Mouse (Mus musculus): ENCODE data around the gene Sh3d19. TPM values are rescaled to one million over a fixed set of nuclear protein-coding genes. Genes with fewer than 3 reads are reported as not detected.
"Not testable (repeated sequence)": the region's sequence is repeated elsewhere in the genome, so short reads cannot be mapped to it uniquely, and the experiment has no call there.

The Sh3d19 gene
- polyA plus RNA-seq, 1 experiment from 2014 or later = 38.2 TPM

- DNase-seq (no peak), ATAC-seq (ENCODE audit: insufficient read depth) (no peak)
- no peak overlapping the region for H3K4me3 ChIP-seq (ENCODE audit: low read depth, low read length)
- no peaks in the 10 kb centered on the region for H3K27me3 ChIP-seq (ENCODE audit: insufficient read depth, low read length)
- TF ChIP-seq CTCF (IDR thresholded peaks at IDR 0.05; ENCODE audit: low read depth) = no peak
- no peak overlapping the region for H3K27ac ChIP-seq (ENCODE audit: low read depth)
- peaks cover 9% of the 10 kb centered on the region; the same call in 1 of the 2 replicates for H3K4me1 ChIP-seq (ENCODE audit: insufficient read depth)
- 62% methylated on average over 4 of the region's 4 CpGs for WGBS
- no peaks in the 10 kb centered on the region for H3K9me3 ChIP-seq (ENCODE audit: low read depth, low read length)
- no peaks in the 10 kb centered on the region for H3K36me3 ChIP-seq (ENCODE audit: insufficient read depth)
- H3K4me2 ChIP-seq = no peak overlapping the region
- H3K9ac ChIP-seq = no peak overlapping the region
Observed at GRCm38 (mm10) chr3:85974451-85974850, 3.5 kb downstream of the Sh3d19 start.

GRCm38 (mm10) chr3:85980036-85980435, 9.1 kb downstream of the Sh3d19 start:
- Histone ChIP-seq H3K36me3 (ENCODE audit: insufficient read depth) (no peaks in the 10 kb centered on the region), H3K27me3 (ENCODE audit: insufficient read depth, low read length) (no peaks in the 10 kb centered on the region), H3K4me1 (ENCODE audit: insufficient read depth) (0 out of 2 replicates have a peak, but pooled peaks cover 3% of the 10 kb centered on the region), H3K9ac (no peak overlapping the region), H3K4me2 (no peak overlapping the region), H3K9me3 (ENCODE audit: low read depth, low read length) (no peaks in the 10 kb centered on the region), H3K4me3 (ENCODE audit: low read depth, low read length) (no peak overlapping the region), H3K27ac (ENCODE audit: low read depth) (no peak overlapping the region)
- 88% methylated on average over 4 of the region's 4 CpGs for WGBS
- TF ChIP-seq CTCF (IDR thresholded peaks at IDR 0.05; ENCODE audit: low read depth) = no peak
- DNase-seq (no peak), ATAC-seq (ENCODE audit: insufficient read depth) (no peak)

- not testable (repeated sequence) for H3K4me1 ChIP-seq (ENCODE audit: insufficient read depth); DNase-seq; ATAC-seq (ENCODE audit: insufficient read depth); H3K9ac ChIP-seq; H3K4me3 ChIP-seq (ENCODE audit: low read depth, low read length); H3K36me3 ChIP-seq (ENCODE audit: insufficient read depth); H3K27me3 ChIP-seq (ENCODE audit: insufficient read depth, low read length); H3K4me2 ChIP-seq; H3K9me3 ChIP-seq (ENCODE audit: low read depth, low read length); H3K27ac ChIP-seq (ENCODE audit: low read depth)
- 82% methylated on average over 3 of the region's 3 CpGs for WGBS
Observed at GRCm38 (mm10) chr3:85981761-85982160, 10.9 kb downstream of the Sh3d19 start.

- 93% methylated on average over 6 of the region's 6 CpGs for WGBS
- no peak overlapping the region for H3K9ac ChIP-seq
- H3K4me2 ChIP-seq = no peak overlapping the region
- DNase-seq (no peak), ATAC-seq (ENCODE audit: insufficient read depth) (no peak)
- H3K27me3 ChIP-seq (ENCODE audit: insufficient read depth, low read length) = no peaks in the 10 kb centered on the region
- H3K4me3 ChIP-seq (ENCODE audit: low read depth, low read length) = no peak overlapping the region
- TF ChIP-seq CTCF (IDR thresholded peaks at IDR 0.05; ENCODE audit: low read depth) = no peak
- no peaks in the 10 kb centered on the region for H3K9me3 ChIP-seq (ENCODE audit: low read depth, low read length)
- H3K36me3 ChIP-seq (ENCODE audit: insufficient read depth) = no peaks in the 10 kb centered on the region
- H3K27ac ChIP-seq (ENCODE audit: low read depth) = no peak overlapping the region
- no peaks in the 10 kb centered on the region for H3K4me1 ChIP-seq (ENCODE audit: insufficient read depth)
Observed at GRCm38 (mm10) chr3:85984537-85984936, 13.6 kb downstream of the Sh3d19 start.

- Histone ChIP-seq H3K9ac (no peak overlapping the region), H3K4me3 (ENCODE audit: low read depth, low read length) (no peak overlapping the region), H3K4me2 (no peak overlapping the region), H3K4me1 (ENCODE audit: insufficient read depth) (no peaks in the 10 kb centered on the region), H3K36me3 (ENCODE audit: insufficient read depth) (no peaks in the 10 kb centered on the region), H3K27me3 (ENCODE audit: insufficient read depth, low read length) (no peaks in the 10 kb centered on the region), H3K9me3 (ENCODE audit: low read depth, low read length) (no peaks in the 10 kb centered on the region), H3K27ac (ENCODE audit: low read depth) (no peak overlapping the region)
- 73% methylated on average over 2 of the region's 2 CpGs for WGBS
- TF ChIP-seq CTCF (IDR thresholded peaks at IDR 0.05; ENCODE audit: low read depth) = no peak
- ATAC-seq (ENCODE audit: insufficient read depth) = no peak
- no peak for DNase-seq
Observed at GRCm38 (mm10) chr3:85987225-85987624, 16.3 kb downstream of the Sh3d19 start.

- DNase-seq = no peak
- WGBS = 63% methylated on average over 6 of the region's 6 CpGs
- H3K9ac ChIP-seq = no peak overlapping the region
- H3K4me2 ChIP-seq = no peak overlapping the region
- H3K4me3 ChIP-seq (ENCODE audit: low read depth, low read length) = no peak overlapping the region
- no peaks in the 10 kb centered on the region for H3K4me1 ChIP-seq (ENCODE audit: insufficient read depth)
- no peaks in the 10 kb centered on the region for H3K36me3 ChIP-seq (ENCODE audit: insufficient read depth)
- H3K27ac ChIP-seq (ENCODE audit: low read depth) = no peak overlapping the region
- no peak for ATAC-seq (ENCODE audit: insufficient read depth)
- H3K27me3 ChIP-seq (ENCODE audit: insufficient read depth, low read length) = no peaks in the 10 kb centered on the region
- no peaks in the 10 kb centered on the region for H3K9me3 ChIP-seq (ENCODE audit: low read depth, low read length)
- no peak for TF ChIP-seq CTCF (IDR thresholded peaks at IDR 0.05; ENCODE audit: low read depth)
Observed at GRCm38 (mm10) chr3:85991140-85991801, 20.4 kb downstream of the Sh3d19 start.

- no peak for DNase-seq
- WGBS = 52% methylated on average over 5 of the region's 5 CpGs
- H3K27me3 ChIP-seq (ENCODE audit: insufficient read depth, low read length) = no peaks in the 10 kb centered on the region
- no peaks in the 10 kb centered on the region for H3K36me3 ChIP-seq (ENCODE audit: insufficient read depth)
- no peak overlapping the region for H3K9ac ChIP-seq
- H3K4me1 ChIP-seq (ENCODE audit: insufficient read depth) = no peaks in the 10 kb centered on the region
- H3K27ac ChIP-seq (ENCODE audit: low read depth) = no peak overlapping the region
- no peak for ATAC-seq (ENCODE audit: insufficient read depth)
- TF ChIP-seq CTCF (IDR thresholded peaks at IDR 0.05; ENCODE audit: low read depth) = no peak
- no peak overlapping the region for H3K4me2 ChIP-seq
- no peaks in the 10 kb centered on the region for H3K9me3 ChIP-seq (ENCODE audit: low read depth, low read length)
- no peak overlapping the region for H3K4me3 ChIP-seq (ENCODE audit: low read depth, low read length)
Observed at GRCm38 (mm10) chr3:85991802-85992156, 20.9 kb downstream of the Sh3d19 start.

All from lung, embryonic 14.5 days (tissue).